Mouse (Mus musculus): ENCODE results near the gene Shisa4.
"Not testable (repeated sequence)": the region's sequence is repeated elsewhere in the genome, so short reads cannot be mapped to it uniquely, and the experiment has no call there.

GRCm38 (mm10) chr1:135381560-135381959 lies 6.5 kb upstream of the Shisa4 start:
- not testable (repeated sequence) for TF ChIP-seq POLR2A (IDR thresholded peaks at IDR 0.05; ENCODE audit: insufficient read depth, low read length); EP300 (IDR thresholded peaks at IDR 0.05; ENCODE audit: insufficient read depth, low read depth, low read length)
- TF ChIP-seq CTCF (IDR thresholded peaks at IDR 0.05; ENCODE audit: low read depth, low read length), result peak; percentile 43
